Mouse (Mus musculus): ENCODE data around the gene Trim80. TPM values are rescaled to one million over a fixed set of nuclear protein-coding genes. Genes with fewer than 3 reads are reported as not detected.

Trim80 gene
- total RNA-seq (2023) = not detected

DNA sequence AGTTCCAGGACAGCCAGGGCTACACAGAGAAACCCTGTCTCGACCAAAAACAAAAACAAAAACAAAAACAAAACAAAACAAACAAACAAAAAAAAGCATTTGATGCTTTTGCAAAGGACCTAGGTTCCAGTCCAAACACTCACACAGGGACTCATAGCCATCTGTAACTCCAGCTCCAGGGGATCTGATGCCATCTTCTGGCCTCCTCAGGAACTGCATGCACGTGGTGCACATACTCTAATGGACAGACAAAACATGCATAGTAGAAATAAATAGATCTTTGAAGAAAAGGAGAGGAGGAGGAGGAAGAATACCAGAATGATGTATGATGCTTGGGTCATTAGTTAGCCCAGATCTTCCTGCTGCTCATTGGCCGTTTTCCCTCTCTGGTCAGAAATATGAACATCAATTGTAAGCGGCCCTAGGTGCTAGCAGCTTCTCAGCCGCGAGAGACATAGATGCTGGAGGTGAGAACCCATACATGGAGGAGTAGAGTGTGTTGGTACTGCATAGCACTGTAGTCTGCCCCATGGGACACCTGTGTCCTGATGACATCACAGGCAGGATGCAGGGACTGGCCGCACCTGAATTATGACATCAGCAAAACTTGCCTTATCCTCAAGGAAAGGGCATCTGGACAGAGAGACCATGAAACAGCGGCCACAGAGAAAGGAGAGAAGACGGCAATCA is at the start of gene Trim80:
TSS of gene Trim80 (plus strand) at position 640 of the 690 bp plus-strand sequence.

DNA sequence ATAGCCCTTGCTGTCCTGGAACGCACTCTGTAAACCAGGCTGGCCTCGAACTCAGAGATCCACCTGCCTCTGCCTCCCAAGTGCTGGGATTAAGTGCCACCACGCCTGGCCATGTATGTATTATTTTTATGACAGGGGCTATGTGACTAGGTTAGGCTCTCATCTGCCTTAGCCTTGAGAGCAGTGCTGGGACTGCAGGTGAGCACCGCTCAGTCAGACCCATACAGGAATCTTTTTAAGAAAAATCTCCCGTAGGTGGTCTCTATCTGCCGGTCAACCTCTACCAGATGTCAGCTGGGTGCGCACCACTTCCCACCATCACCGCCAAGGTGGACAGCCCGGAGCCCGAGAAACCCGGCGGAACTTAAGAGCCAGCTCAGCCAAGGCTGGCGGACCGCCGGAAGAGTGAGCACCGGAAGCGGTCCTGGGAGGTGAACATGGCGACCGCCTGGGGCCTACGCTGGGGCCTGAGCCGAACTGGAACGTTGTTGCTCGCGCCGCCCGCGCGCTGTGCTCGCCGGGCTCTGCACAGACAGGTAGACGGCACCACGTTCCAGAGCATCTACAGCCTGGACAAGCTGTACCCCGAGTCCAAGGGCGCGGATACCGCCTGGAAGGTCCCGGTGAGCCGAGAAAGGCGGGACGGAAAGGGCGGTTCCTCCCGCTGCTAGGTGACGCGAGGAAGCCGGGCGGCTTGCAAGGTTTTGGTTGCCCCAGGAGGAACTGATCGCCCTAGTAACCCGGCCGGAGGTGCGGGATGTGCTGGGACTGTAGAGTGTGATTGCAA is 36.8 kb upstream of the Trim80 start, which contains the start of gene Mrpl58:
TSS of gene Mrpl58 (plus strand) at position 415 of the 787 bp plus-strand sequence.

DNA sequence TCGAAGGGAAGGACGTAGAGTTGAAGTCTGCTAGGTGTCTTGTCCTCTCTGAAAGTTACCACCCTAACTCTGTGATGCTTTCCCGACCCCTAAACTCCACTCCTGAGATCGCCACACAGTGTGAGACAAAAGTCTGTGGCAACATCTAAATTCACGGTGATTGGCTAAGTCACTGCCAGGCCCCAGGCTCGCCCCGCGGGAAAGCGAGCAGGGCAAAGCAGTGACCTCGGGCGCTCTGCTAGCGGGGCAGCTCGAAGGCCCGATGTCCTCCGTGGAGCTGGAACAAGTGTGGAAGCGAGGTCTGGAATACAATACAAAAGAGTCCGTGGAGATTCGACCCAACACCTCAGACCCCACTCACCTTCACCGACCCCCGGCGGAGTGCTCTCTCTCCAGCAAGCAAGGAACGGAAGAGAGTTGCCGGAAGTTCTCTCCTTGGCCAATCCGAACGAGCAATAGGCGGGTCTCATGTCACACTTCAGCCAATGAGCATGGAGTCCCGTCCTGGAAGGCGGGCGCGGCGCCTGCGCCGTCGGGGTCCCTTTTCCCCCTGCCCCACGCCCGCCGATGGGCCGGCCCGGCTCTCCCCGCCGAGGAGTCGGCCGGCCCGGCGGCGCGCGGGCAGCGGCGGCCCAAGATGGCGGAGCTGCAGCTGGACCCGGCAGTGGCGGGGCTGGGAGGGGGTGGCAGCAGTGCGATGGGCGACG is 20.7 kb upstream of the Trim80 start, which contains the start of the genes Atp5h and Kctd2:
TSS of gene Atp5h (minus strand) at position 432 of the 707 bp plus-strand sequence.
TSS of gene Kctd2 (plus strand) at position 598 of the 707 bp plus-strand sequence.

DNA sequence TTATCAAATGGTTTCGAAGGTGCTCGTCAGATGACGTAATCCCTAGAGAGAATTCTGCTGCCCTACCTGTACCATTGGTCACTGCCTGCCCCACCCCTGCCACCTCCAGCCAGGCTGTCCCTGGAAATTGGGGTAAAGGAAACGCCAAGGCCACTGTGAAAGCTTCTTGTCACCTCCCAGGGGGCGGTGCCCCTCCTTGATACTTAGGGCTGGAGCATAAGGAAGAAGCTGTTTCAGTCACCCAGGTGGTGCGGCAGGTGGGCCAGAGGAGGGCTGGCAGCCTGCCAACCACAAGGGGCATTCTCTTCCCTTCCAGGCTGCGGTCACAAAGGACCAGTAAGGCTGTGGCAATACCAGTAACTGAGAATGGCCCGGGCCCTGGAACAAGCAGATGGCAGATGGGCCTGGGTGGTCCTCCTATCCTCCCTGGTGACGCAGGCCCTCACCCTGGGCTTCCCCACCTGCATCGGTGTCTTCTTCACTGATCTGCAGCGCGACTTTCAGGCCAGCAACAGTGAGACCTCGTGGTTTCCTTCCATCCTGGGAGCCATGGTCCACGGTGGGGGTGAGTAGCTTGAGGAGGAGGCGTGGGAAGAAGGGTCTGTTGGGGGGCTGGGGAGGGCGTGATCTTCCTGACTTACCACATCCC is 22.0 kb downstream of the Trim80 start, which contains the start of gene Slc16a5:
TSS of gene Slc16a5 (plus strand) at position 232 of the 649 bp plus-strand sequence.

GRCm38 (mm10) chr11:115475025-115475757 is 34.8 kb downstream of the Trim80 start, which contains the start of gene Armc7:
TSS of gene Armc7 (plus strand) at chr11:115475667.

DNA sequence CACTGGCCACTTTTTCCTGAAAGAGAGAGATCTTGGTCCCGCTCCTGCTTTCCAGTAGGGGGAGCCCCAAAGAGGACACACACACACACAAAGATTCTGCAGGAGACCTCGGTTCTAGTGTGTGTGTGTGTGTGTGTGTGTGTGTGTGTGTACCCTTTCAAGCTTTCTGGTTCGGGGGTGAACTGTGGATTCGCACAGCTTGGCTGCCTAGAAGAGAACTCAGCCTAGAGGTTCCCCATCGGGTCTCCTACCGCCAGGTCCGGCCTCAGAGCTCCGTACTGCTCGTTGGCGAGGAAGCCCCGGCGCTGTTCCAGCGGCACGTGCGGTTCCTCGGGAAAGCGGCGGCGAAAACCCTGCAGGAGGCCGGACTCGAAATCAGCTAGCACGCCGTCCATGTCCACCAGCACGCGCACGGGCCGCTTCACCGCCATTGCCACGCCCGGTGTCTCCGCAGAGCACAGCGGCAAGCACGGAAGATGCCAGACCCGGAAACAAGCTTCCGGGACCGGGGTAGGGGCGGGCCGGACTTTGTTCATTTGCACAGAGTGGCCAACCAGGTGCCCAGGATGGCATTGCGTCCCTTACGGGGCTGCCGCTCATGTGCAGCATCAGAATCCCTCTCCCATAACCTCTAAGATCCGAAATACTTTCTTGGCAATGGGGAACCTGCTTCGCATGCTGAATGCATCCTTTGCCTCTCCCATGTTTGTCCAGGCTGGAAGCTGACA is 51.2 kb downstream of the Trim80 start, which contains the start of gene Nt5c:
TSS of gene Nt5c (minus strand) at position 507 of the 728 bp plus-strand sequence.

Other genes with a start within 250 kb of the Trim80 start
- not detected for gene Grin2c, start 173.3 kb upstream of the Trim80 start, total RNA-seq (2023)
- 10 to 100 TPM; 10.6 to 12.1 TPM for gene Fdxr, start 163.5 kb upstream of the Trim80 start, total RNA-seq (2023)
- 1 to 10 TPM; 1.2 to 1.4 TPM for gene Fads6, start 142.9 kb upstream of the Trim80 start, total RNA-seq (2023)
- gene Otop2, start 133.4 kb upstream of the Trim80 start, total RNA-seq (2023) = not detected
- not detected for gene Ush1g, start 118.5 kb upstream of the Trim80 start, total RNA-seq (2023)
- not detected for gene Otop3, start 105.8 kb upstream of the Trim80 start, total RNA-seq (2023)
- gene Hid1, start 72.8 kb upstream of the Trim80 start, total RNA-seq (2023) = under 1 TPM; 0.45 to 0.73 TPM
- gene Cdr2l, start 58.6 kb upstream of the Trim80 start, total RNA-seq (2023) = under 1 TPM; 0.21 to 0.36 TPM
- gene Mrpl58, start 36.8 kb upstream of the Trim80 start, total RNA-seq (2023) = 10 to 100 TPM; 51.8 to 56.5 TPM
- 100 to 1,000 TPM; 227 to 243 TPM for gene Atp5h, start 20.6 kb upstream of the Trim80 start, total RNA-seq (2023)
- 10 to 100 TPM; 33.9 to 34.2 TPM for gene Kctd2, start 20.4 kb upstream of the Trim80 start, total RNA-seq (2023)
- gene Slc16a5, start 21.9 kb downstream of the Trim80 start, total RNA-seq (2023) = under 1 TPM in 1 of 2 experiments, not detected in 1; 0.21 TPM
- gene Armc7, start 35.1 kb downstream of the Trim80 start, total RNA-seq (2023) = 10 to 100 TPM; 31.8 to 35.1 TPM
- gene Nt5c, start 51.3 kb downstream of the Trim80 start, total RNA-seq (2023) = 10 to 100 TPM; 91.6 to 94.8 TPM
- gene Jpt1, start 73.8 kb downstream of the Trim80 start, total RNA-seq (2023) = 100 to 1,000 TPM; 177 to 178 TPM
- gene Sumo2, start 95.7 kb downstream of the Trim80 start, total RNA-seq (2023) = 100 to 1,000 TPM; 185 to 191 TPM
- gene Nup85, start 123.9 kb downstream of the Trim80 start, total RNA-seq (2023) = 10 to 100 TPM; 32.4 to 40.1 TPM
- 10 to 100 TPM; 19.5 to 22.1 TPM for gene Mrps7, start 163.4 kb downstream of the Trim80 start, total RNA-seq (2023)
- gene Gga3, start 163.5 kb downstream of the Trim80 start, total RNA-seq (2023) = 10 to 100 TPM; 74.0 to 86.5 TPM
- gene Mif4gd, start 172.4 kb downstream of the Trim80 start, total RNA-seq (2023) = 10 to 100 TPM; 42.1 to 46.5 TPM
- 10 to 100 TPM; 36.3 to 40.4 TPM for gene Slc25a19, start 187.8 kb downstream of the Trim80 start, total RNA-seq (2023)

Measured in monocyte, adult 59 days (primary cell).